Mouse (Mus musculus) right cerebral cortex, postnatal 4 days (tissue): ENCODE results near the gene Spg7.
"Not testable (repeated sequence)": the region's sequence is repeated elsewhere in the genome, so short reads cannot be mapped to it uniquely, and the experiment has no call there.

Experiments used
- DNase-seq: peaks from one replicate; pipeline ENCODE4 v3.0.0-alpha.2; 2022

Spg7 gene

GRCm38 (mm10) chr8:123062721-123063120, at the start of gene Spg7:
Spg7 (plus strand) TSS chr8:123062942.
- DNase-seq, result no peak

GRCm38 (mm10) chr8:123014429-123014828, 48.3 kb upstream of the Spg7 start:
- DNase-seq, result no peak

- no peak for DNase-seq
Measured at GRCm38 (mm10) chr8:123015074-123015473, 47.7 kb upstream of the Spg7 start.

- DNase-seq, result no peak
Measured at GRCm38 (mm10) chr8:123017143-123017542, 45.6 kb upstream of the Spg7 start.

- no peak for DNase-seq
Measured at GRCm38 (mm10) chr8:123018484-123019164, 44.1 kb upstream of the Spg7 start.

GRCm38 (mm10) chr8:123020084-123020483, 42.7 kb upstream of the Spg7 start:
- no peak for DNase-seq

- no peak for DNase-seq
Measured at GRCm38 (mm10) chr8:123020859-123021258, 41.9 kb upstream of the Spg7 start.

GRCm38 (mm10) chr8:123021259-123021658, 41.5 kb upstream of the Spg7 start:
- no peak for DNase-seq

- DNase-seq, result no peak
Measured at GRCm38 (mm10) chr8:123022727-123023126, 40.0 kb upstream of the Spg7 start.

- DNase-seq, result no peak
Measured at GRCm38 (mm10) chr8:123024226-123024625, 38.5 kb upstream of the Spg7 start.

- DNase-seq, result no peak
Measured at GRCm38 (mm10) chr8:123025951-123026351, 36.8 kb upstream of the Spg7 start.

GRCm38 (mm10) chr8:123027786-123028185, 35.0 kb upstream of the Spg7 start:
- DNase-seq, result no peak

GRCm38 (mm10) chr8:123030091-123030490, 32.7 kb upstream of the Spg7 start:
- not testable (repeated sequence) for DNase-seq

GRCm38 (mm10) chr8:123031321-123031978, 31.3 kb upstream of the Spg7 start:
- DNase-seq, result no peak

GRCm38 (mm10) chr8:123032730-123033129, 30.0 kb upstream of the Spg7 start:
- no peak for DNase-seq

- no peak for DNase-seq
Measured at GRCm38 (mm10) chr8:123033431-123033830, 29.3 kb upstream of the Spg7 start.

- no peak for DNase-seq
Measured at GRCm38 (mm10) chr8:123034171-123034570, 28.6 kb upstream of the Spg7 start.

- no peak for DNase-seq
Measured at GRCm38 (mm10) chr8:123036956-123037355, 25.8 kb upstream of the Spg7 start.

- no peak for DNase-seq
Measured at GRCm38 (mm10) chr8:123037487-123037886, 25.3 kb upstream of the Spg7 start.

- no peak for DNase-seq
Measured at GRCm38 (mm10) chr8:123038351-123038750, 24.4 kb upstream of the Spg7 start.

- no peak for DNase-seq
Measured at GRCm38 (mm10) chr8:123039376-123040109, 23.2 kb upstream of the Spg7 start.

- no peak for DNase-seq
Measured at GRCm38 (mm10) chr8:123040110-123040650, 22.6 kb upstream of the Spg7 start.

- peak; percentile 51 for DNase-seq
Measured at GRCm38 (mm10) chr8:123041008-123041773, 21.6 kb upstream of the Spg7 start.
